Mouse (Mus musculus) liver, embryonic 14.5 days (tissue): ENCODE results near the gene Dennd4a. TPM values are rescaled to one million over a fixed set of nuclear protein-coding genes. Genes with fewer than 3 reads are reported as not detected.

ENCODE experiments used
- ATAC-seq: fragments of 200-750 bp; cut with Nextera tagmentation; 2 replicates; pipeline ENCODE4 v1.8.0; 2017; ENCODE audit warnings: moderate number of reproducible peaks, mild to moderate bottlenecking, moderate library complexity; ENCODE audit not compliant: insufficient read depth
- DNase-seq, 3 experiments: peaks; one replicate each; pipeline ENCODE4 v3.0.0-alpha.2; 2012 to 2013; ENCODE audit warnings: low read depth in 3 of 3, low spot score in 3 of 3
- H3K27ac ChIP-seq: fragments of 300-500 bp; sonication (generic); 2 replicates; pipeline ENCODE4 v1.5.1; 2014; ENCODE audit warnings: moderate library complexity, mild to moderate bottlenecking, control low read depth, inconsistent platforms
- H3K27me3 ChIP-seq: fragments of 300-500 bp; sonication (generic); 2 replicates; pipeline ENCODE4 v1.6.1; 2014; ENCODE audit warnings: mild to moderate bottlenecking, low read length, moderate library complexity; ENCODE audit not compliant: control insufficient read depth, insufficient read depth
- H3K36me3 ChIP-seq: fragments of 300-500 bp; sonication (generic); replicated peaks from 2 replicates; pipeline ENCODE4 v1.6.1; 2014; ENCODE audit warnings: low read depth; ENCODE audit not compliant: control insufficient read depth, insufficient read depth
- H3K4me1 ChIP-seq, 2 experiments: fragments of 200-500 bp in 1 of 2; fragments of 300-500 bp in 1 of 2; sonication (generic) in 1 of 2; replicated peaks; 2 replicates each; pipeline ENCODE4 v1.6.1; 2012 to 2014; ENCODE audit warnings: antibody characterized with exemption in 1 of 2, inconsistent platforms in 1 of 2, low read length in 1 of 2; ENCODE audit not compliant: control insufficient read depth in 2 of 2, insufficient read depth in 2 of 2
- H3K4me2 ChIP-seq: fragments of 300-500 bp; sonication (generic); 2 replicates; pipeline ENCODE4 v1.6.1; 2014; ENCODE audit warnings: low read depth, mild to moderate bottlenecking, control low read depth, moderate library complexity
- H3K4me3 ChIP-seq, 2 experiments: fragments of 200-500 bp in 1 of 2; fragments of 300-500 bp in 1 of 2; sonication (generic) in 1 of 2; 2 replicates each; pipeline ENCODE4 v1.5.1; 2012 to 2014; ENCODE audit warnings: low read depth in 2 of 2, low read length in 2 of 2, mild to moderate bottlenecking in 2 of 2, control low read depth in 1 of 2, inconsistent platforms in 1 of 2, moderate library complexity in 1 of 2; ENCODE audit not compliant: insufficient read depth in 1 of 2
- H3K9ac ChIP-seq: fragments of 300-500 bp; sonication (generic); replicated peaks from 2 replicates; pipeline ENCODE4 v1.6.1; 2014; ENCODE audit warnings: mild to moderate bottlenecking, control low read depth, moderate library complexity
- H3K9me3 ChIP-seq: fragments of 300-500 bp; sonication (generic); 2 replicates; pipeline ENCODE4 v1.6.1; 2016; ENCODE audit warnings: low read length, mixed read lengths; ENCODE audit not compliant: control insufficient read depth
- CTCF ChIP-seq: IDR thresholded peaks from 2 replicates; pipeline ENCODE4 v1.5.1; 2016; ENCODE audit warnings: antibody characterized with exemption, low read depth, control low read depth
- EP300 ChIP-seq: IDR thresholded peaks from 2 replicates; pipeline ENCODE4 v1.6.1; 2016; ENCODE audit warnings: antibody characterized with exemption, low read depth
- WGBS: fragments of 180-500 bp; shearing (Covaris S2); extraction: QIAGEN DNeasy Blood & Tissue Kit; methylation state at CpG from one replicate; pipeline ENCODE4 v1.1.7; 2014; ENCODE audit not compliant: insufficient replicate concordance; 5-methylcytosine and 5-hydroxymethylcytosine counted together
- polyA plus RNA-seq, 2 experiments: library from polyadenylated mRNA; depleted of rRNA in 1 of 2; stranded (reverse) in 1 of 2; unstranded in 1 of 2; fragments of >200 nt; fragmentation: Nextera tagmentation in 1 of 2; extraction: Ambion mirVana in 1 of 2; gene quantifications; 2 replicates each; pipeline versions ENCODE4 v1.2.1 to v1.2.3; 2012 to 2014

Gene Dennd4a
- polyA plus RNA-seq, 2 experiments, result 29.3 to 36.1 TPM

DNA sequence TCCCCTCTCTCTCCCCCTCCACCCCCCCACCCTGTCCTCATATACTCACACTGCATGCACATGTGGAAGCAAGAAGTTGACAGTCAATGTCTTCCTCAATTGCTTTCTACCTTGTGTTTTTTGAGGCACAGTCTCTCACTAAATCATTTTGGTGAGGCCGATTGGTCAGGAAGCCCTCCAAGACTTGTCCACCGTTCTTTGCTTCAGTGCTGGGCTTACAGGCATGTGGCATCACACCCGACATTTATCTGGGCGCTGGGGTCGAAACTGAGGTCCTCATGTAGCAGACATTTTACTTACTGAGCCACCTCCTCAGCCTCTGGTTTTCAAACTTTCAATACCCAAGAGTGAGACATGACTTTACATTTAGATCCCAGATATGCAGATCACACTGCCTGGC lies 8.6 kb upstream of the Dennd4a start:
- 72% methylated on average over 5 of the region's 5 CpGs for WGBS
- Histone ChIP-seq H3K4me1 (peaks cover 28 to 34% of the 10 kb centered on the region in 2 experiments), H3K9me3 (no peaks in the 10 kb centered on the region), H3K27ac (no peak overlapping the region), H3K4me2 (no peak overlapping the region), H3K27me3 (no peaks in the 10 kb centered on the region), H3K4me3 (no peak overlapping the region), H3K36me3 (no peaks in the 10 kb centered on the region), H3K9ac (no peak overlapping the region)
- TF ChIP-seq CTCF (no peak), EP300 (no peak)
- DNase-seq, result no peak
- no peak for ATAC-seq

DNA sequence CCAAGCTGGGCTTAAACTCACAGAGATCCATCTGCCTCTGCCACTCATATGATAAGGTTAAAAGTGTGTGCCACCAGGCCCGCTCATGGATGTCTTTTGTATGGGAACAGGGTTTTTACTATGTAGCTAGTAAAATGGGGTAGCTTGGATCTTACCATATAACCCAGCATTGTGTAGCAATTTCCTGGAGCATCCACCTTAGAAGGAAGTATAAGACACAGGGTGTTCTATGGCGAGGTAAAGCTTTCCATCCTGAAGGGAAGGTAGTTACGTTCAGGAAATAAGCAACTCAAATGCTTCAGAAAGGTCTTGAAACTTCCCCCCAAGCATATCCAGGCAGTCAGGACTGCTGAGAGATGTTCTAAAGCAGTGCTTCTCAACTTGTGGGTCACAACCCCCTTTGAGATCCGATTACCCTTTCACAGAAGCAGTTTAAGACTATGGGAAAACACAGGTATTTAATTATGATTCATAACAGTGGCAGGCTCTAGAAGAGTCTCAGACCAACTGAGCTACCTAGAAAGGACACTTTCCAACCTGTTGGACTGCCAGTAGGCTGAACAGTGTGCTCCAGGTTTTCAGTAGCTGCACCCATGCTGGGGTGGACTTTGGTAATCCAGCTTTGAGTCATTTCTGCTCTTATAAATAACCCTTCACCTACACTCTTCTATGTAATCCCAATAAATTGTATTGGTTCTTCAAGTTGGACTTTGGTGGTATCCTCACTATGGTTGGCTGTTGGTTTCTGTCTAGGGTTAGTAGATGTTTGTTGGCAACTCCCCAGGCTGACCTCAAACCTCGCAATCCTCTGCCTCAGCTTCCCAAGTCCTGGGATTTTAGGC lies 7.5 kb upstream of the Dennd4a start:
- DNase-seq, result no peak
- no peak overlapping the region for H3K4me3 ChIP-seq

DNA sequence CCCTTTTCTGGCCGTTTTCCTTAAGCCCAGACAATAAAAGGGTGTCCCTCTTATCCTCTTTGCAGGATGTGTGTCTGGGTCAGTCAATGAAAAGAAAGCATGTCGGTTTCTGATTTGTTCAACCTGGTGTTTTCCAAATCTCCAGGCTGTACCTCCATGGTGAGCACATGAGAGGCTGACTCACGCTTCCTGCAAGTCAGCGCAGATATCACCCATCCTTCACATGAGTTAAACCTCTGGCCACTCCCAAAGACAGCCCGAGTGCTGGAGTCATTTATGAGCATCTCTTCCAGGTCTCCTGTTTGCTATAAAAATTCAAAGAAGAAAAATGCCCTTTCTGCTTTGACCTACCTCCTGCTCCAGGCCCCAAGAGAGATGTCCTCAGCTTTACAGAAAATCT lies 5.3 kb upstream of the Dennd4a start:
- no peaks in the 10 kb centered on the region for H3K27me3 ChIP-seq
- H3K36me3 ChIP-seq, result no peaks in the 10 kb centered on the region
- ATAC-seq, result peak; percentile 86
- H3K9me3 ChIP-seq, result no peaks in the 10 kb centered on the region
- H3K4me3 ChIP-seq, result peak overlapping the region; percentile 61 to 74
- 40% methylated on average over 5 of the region's 5 CpGs for WGBS
- peak overlapping the region; percentile 97 for H3K27ac ChIP-seq
- H3K4me1 ChIP-seq, result peaks cover 48 to 57% of the 10 kb centered on the region in 2 experiments
- DNase-seq, result peak; percentile 72 to 78 (median 76)
- H3K9ac ChIP-seq, result peak overlapping the region; percentile 81
- no peak for TF ChIP-seq EP300
- H3K4me2 ChIP-seq, result peak overlapping the region; percentile 60

More for the DNA sequence above, 7.5 kb upstream of the Dennd4a start:
- TF ChIP-seq EP300 (no peak), CTCF (no peak)
- no peaks in the 10 kb centered on the region for H3K9me3 ChIP-seq
- H3K27me3 ChIP-seq, result no peaks in the 10 kb centered on the region
- no peak overlapping the region for H3K4me2 ChIP-seq
- no peak for ATAC-seq
- H3K9ac ChIP-seq, result no peak overlapping the region
- no peak overlapping the region; the same call in 1 of the 2 replicates for H3K27ac ChIP-seq
- 67% methylated on average over 5 of the region's 5 CpGs for WGBS
- peaks cover 34 to 41% of the 10 kb centered on the region in 2 experiments for H3K4me1 ChIP-seq
- no peaks in the 10 kb centered on the region for H3K36me3 ChIP-seq

DNA sequence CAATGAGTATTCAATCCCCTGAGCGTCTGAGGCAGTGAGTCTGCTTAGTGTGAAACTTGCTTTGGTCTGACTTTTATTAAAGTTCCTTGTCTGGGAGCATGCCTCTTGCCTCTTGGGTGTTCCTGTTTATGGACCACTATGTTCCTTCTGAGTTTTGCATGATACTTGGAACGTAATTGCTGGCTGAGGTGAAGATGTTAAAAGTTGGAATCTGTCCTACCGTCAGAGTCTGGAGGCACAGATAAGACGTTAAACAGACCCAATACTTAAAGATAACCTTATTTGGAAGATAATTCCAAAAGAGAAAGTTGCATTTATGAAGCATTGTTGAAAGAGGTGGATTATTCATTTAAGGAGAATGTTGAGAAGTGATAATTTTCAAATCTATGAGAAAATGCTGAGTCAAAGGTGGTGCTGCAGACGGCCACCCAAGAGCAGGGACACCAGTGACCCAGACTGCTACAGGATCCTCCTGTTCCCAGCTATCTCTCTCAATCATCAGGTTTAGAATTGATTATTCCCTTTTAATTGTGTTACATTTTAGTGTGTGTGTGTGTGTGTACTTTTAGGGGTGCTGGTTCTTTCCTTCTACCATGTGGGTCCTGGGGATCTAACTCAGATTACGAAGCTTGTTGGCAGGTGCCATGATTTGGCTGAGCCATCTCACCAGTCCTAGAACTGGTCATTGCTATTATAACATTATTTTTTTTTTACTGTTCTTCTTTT lies 4.6 kb upstream of the Dennd4a start:
- H3K4me3 ChIP-seq, result peak overlapping the region; percentile 61 to 74
- H3K9ac ChIP-seq, result peak overlapping the region; percentile 81
- DNase-seq, result peak; percentile 57 to 77 (median 70)
- no peaks in the 10 kb centered on the region for H3K9me3 ChIP-seq
- no peaks in the 10 kb centered on the region for H3K27me3 ChIP-seq
- H3K36me3 ChIP-seq, result no peaks in the 10 kb centered on the region
- peak overlapping the region; percentile 60 for H3K4me2 ChIP-seq
- TF ChIP-seq EP300 (peak; percentile 88), CTCF (no peak)
- H3K27ac ChIP-seq, result peak overlapping the region; percentile 97
- H3K4me1 ChIP-seq, result peaks cover 48 to 57% of the 10 kb centered on the region in 2 experiments
- peak; percentile 20; the same call in 1 of the 2 replicates for ATAC-seq
- WGBS, result 26% methylated on average over 6 of the region's 6 CpGs

DNA sequence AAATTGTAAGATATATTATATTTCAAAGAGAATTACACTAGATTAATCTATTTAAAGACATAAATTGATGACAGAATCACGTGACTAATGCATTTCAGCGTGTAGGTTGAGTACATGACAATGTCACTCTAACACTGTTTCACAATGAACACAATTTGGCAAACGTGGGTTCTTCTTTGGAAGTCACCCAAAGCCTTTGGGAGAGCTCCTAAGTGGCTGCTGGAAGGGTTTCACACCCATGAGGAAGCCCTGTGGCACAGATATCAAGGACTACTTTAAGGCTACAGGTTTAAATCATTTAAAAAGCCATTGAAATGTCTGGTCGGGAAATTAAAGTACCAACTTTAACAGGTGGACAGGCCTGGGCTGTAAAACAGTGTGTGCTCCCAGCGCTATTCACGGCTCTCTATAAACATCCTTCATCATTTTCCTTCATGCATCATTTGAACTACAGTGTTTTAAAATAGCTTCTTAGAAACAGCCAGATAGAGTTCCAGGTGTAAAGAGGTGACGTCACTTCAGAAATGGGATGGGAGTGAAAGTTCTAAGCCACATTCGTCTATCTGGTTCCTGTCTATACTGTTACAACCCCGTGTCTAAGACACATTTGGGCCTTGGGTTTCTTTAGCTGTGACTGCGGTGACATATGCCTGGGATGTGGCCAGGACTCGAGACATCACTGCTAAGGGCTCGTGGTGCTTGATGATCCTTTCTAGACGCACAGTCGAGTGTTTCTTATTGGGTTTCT lies 3.9 kb upstream of the Dennd4a start:
- peak overlapping the region; percentile 61 to 74 for H3K4me3 ChIP-seq
- no peaks in the 10 kb centered on the region for H3K27me3 ChIP-seq
- H3K9ac ChIP-seq, result peak overlapping the region; percentile 81
- peak overlapping the region; percentile 60 for H3K4me2 ChIP-seq
- H3K27ac ChIP-seq, result peak overlapping the region; percentile 97
- no peaks in the 10 kb centered on the region for H3K9me3 ChIP-seq
- TF ChIP-seq CTCF, result no peak
- no peak for TF ChIP-seq EP300
- ATAC-seq, result no peak
- no peaks in the 10 kb centered on the region for H3K36me3 ChIP-seq
- DNase-seq, result no peak
- peaks cover 48 to 58% of the 10 kb centered on the region in 2 experiments for H3K4me1 ChIP-seq
- WGBS, result 80% methylated on average over 14 of the region's 14 CpGs
